8 mouse cellular contexts compared by ENCODE assay signal in genomic region chr9:55325564-55326514, GRCm38 (mm10). TPM values are rescaled to one million over a fixed set of nuclear protein-coding genes. Genes with fewer than 3 reads are reported as not detected.
DNase-seq lines count a peak whose midpoint lies in the region; ATAC-seq lines count a peak whose summit lies in the region.

No protein-coding gene starts in this region.

- H3K27ac ChIP-seq in kidney, embryonic 14.5 days (ENCODE audit: low read depth, low read length) = no peak overlapping the region
- 0 out of 2 replicates have a peak overlapping the region, but pooled peaks have one; percentile 10 for H3K27ac ChIP-seq in hindbrain, embryonic 11.5 days (ENCODE audit: low read depth, low read length)
- H3K27ac ChIP-seq in midbrain, embryonic 13.5 days = peak overlapping the region; percentile 74

- 17% methylated on average over 18 of the region's 18 CpGs for WGBS in kidney, embryonic 14.5 days
- WGBS in hindbrain, embryonic 11.5 days = 16% methylated on average over 18 of the region's 18 CpGs
- WGBS in midbrain, embryonic 13.5 days = 17% methylated on average over 18 of the region's 18 CpGs

- peaks cover 69% of the 10 kb centered on the region for H3K27me3 ChIP-seq in kidney, embryonic 14.5 days (ENCODE audit: control insufficient read depth, insufficient read depth, low read length)
- H3K27me3 ChIP-seq in hindbrain, embryonic 11.5 days (ENCODE audit: control insufficient read depth, insufficient read depth, low read length) = peaks cover 7% of the 10 kb centered on the region; the same call in 1 of the 2 replicates
- H3K27me3 ChIP-seq in midbrain, embryonic 13.5 days = peaks cover 42% of the 10 kb centered on the region

- no peak for DNase-seq in kidney, postnatal 4 days
- peak; percentile 24 for DNase-seq in Muller cell, postnatal 12 days (ENCODE audit: inconsistent ontology term)
- peak; percentile 33 for DNase-seq in hindbrain, embryonic 11.5 days (ENCODE audit: low spot score)
- DNase-seq in urinary bladder, adult 18-20 months (ENCODE audit: low spot score in 2 of 2) = no peak
- DNase-seq in cerebellum, adult 11-12 months = no peak
- DNase-seq in kidney, adult 11 months = no peak

- H3K9ac ChIP-seq in kidney, embryonic 14.5 days (ENCODE audit: low read depth, low read length) = peak overlapping the region; percentile 19; the same call in 1 of the 2 replicates
- H3K9ac ChIP-seq in hindbrain, embryonic 11.5 days (ENCODE audit: low read depth, low read length) = peak overlapping the region; percentile 31
- peak overlapping the region; percentile 84 for H3K9ac ChIP-seq in midbrain, embryonic 13.5 days (replicated peaks)

- no peaks in the 10 kb centered on the region for H3K4me1 ChIP-seq in kidney, embryonic 14.5 days (ENCODE audit: control insufficient read depth, insufficient read depth, low read length)
- H3K4me1 ChIP-seq in hindbrain, embryonic 11.5 days (replicated peaks; ENCODE audit: control insufficient read depth, insufficient read depth, low read length) = no peaks in the 10 kb centered on the region
- peaks cover 17% of the 10 kb centered on the region for H3K4me1 ChIP-seq in midbrain, embryonic 13.5 days (replicated peaks)

- H3K4me3 ChIP-seq in kidney, embryonic 14.5 days (ENCODE audit: low read length) = peak overlapping the region; percentile 49
- peak overlapping the region; percentile 65 for H3K4me3 ChIP-seq in hindbrain, embryonic 11.5 days (ENCODE audit: low read depth, low read length)
- H3K4me3 ChIP-seq in midbrain, embryonic 13.5 days (replicated peaks) = peak overlapping the region; percentile 73

- ATAC-seq in kidney, embryonic 14.5 days (ENCODE audit: low FRiP score, low TSS enrichment) = no peak
- ATAC-seq in hindbrain, embryonic 11.5 days (ENCODE audit: low FRiP score) = no peak
- ATAC-seq in midbrain, embryonic 13.5 days = no peak

- H3K36me3 ChIP-seq in kidney, embryonic 14.5 days (ENCODE audit: control insufficient read depth, insufficient read depth, low read length) = no peaks in the 10 kb centered on the region
- no peaks in the 10 kb centered on the region for H3K36me3 ChIP-seq in hindbrain, embryonic 11.5 days (ENCODE audit: control insufficient read depth, insufficient read depth, low read length)
- H3K36me3 ChIP-seq in midbrain, embryonic 13.5 days = no peaks in the 10 kb centered on the region

- H3K9me3 ChIP-seq in kidney, embryonic 14.5 days (ENCODE audit: control insufficient read depth, low read length) = no peaks in the 10 kb centered on the region
- H3K9me3 ChIP-seq in hindbrain, embryonic 11.5 days (ENCODE audit: control insufficient read depth, low read length) = no peaks in the 10 kb centered on the region
- H3K9me3 ChIP-seq in midbrain, embryonic 13.5 days = no peaks in the 10 kb centered on the region

- peak overlapping the region; percentile 81 for H3K4me2 ChIP-seq in kidney, embryonic 14.5 days (replicated peaks; ENCODE audit: low read depth, low read length)
- peak overlapping the region; percentile 84 for H3K4me2 ChIP-seq in hindbrain, embryonic 11.5 days (replicated peaks; ENCODE audit: low read depth, low read length)
- peak overlapping the region; percentile 72 for H3K4me2 ChIP-seq in midbrain, embryonic 13.5 days (replicated peaks)

RNA-seq across cellular contexts. Expression of gene Nrg4, which starts 0.8 kb away (rescaled TPM):
- 0.86 and 1.3 TPM in 2 replicates for polyA plus RNA-seq in kidney, embryonic 14.5 days (2014; fragmentation: Nextera tagmentation; extraction: Ambion mirVana)
- 1.3 and 1.8 TPM in 2 replicates for polyA plus RNA-seq in hindbrain, embryonic 11.5 days (2014; fragmentation: Nextera tagmentation; extraction: Ambion mirVana)
- 1.5 and 1.9 TPM in 2 replicates for polyA plus RNA-seq in midbrain, embryonic 13.5 days (2015; fragmentation: Nextera tagmentation; extraction: Ambion mirVana)

RNA-seq across cellular contexts. Expression of gene Tmem266, which starts 0.9 kb away (rescaled TPM):
- polyA plus RNA-seq in kidney, embryonic 14.5 days (2014; fragmentation: Nextera tagmentation; extraction: Ambion mirVana) = 0.09 and 0.39 TPM in 2 replicates
- 0.66 and 0.85 TPM in 2 replicates for polyA plus RNA-seq in hindbrain, embryonic 11.5 days (2014; fragmentation: Nextera tagmentation; extraction: Ambion mirVana)
- polyA plus RNA-seq in midbrain, embryonic 13.5 days (2015; fragmentation: Nextera tagmentation; extraction: Ambion mirVana) = 2.8 and 3.2 TPM in 2 replicates

Comparison
In these comparisons a context has a peak if more than half of its experiments do, and no peak if none do; other contexts are left out.
1. H3K9ac ChIP-seq: peak in every context shown above with its lines; median percentile 84 in midbrain, embryonic 13.5 days; 31 in hindbrain, embryonic 11.5 days; 19 in kidney, embryonic 14.5 days.
2. DNase-seq: peak in Muller cell, postnatal 12 days (single experiment) and hindbrain, embryonic 11.5 days (single experiment); none in kidney, postnatal 4 days (0 of 2), urinary bladder, adult 18-20 months (0 of 2), cerebellum, adult 11-12 months (single experiment) and kidney, adult 11 months (single experiment).
3. Peak in every context shown above with its lines, with median percentiles within 50 percentile points of each other: H3K4me2 ChIP-seq and H3K4me3 ChIP-seq.